Mouse (Mus musculus) kidney, postnatal 4 days (tissue): ENCODE measurements around the gene Tm4sf1.
A peak's percentile ranks its signal among the peaks of the same experiment; 100 is the strongest.

Experiments
- DNase-seq, 2 experiments: peaks; one replicate each; pipeline ENCODE4 v3.0.0; 2021; ENCODE audit warnings: mixed read lengths in 2 of 2

Gene Tm4sf1

DNA sequence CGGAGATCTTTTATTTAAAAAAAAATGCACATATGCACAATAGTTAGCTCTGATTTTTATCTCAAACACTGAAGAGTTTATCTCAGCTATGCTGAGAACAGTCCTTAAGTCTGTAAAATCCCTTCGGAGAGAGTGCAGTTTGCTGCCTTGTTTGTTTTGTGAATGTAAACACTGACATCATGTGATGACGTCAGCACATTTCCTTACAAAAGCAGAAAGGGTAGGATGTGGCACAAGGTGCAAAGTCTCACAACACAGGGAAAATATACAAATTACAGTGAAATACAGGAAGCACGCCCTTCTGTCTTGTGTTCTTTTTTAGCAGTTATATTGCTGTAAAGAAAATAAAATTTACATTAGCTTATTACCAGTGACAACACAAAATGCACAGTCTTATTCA is 14.3 kb downstream of the Tm4sf1 start:
- no peak for DNase-seq

GRCm38 (mm10) chr3:57278225-57278624 is 23.6 kb downstream of the Tm4sf1 start:
- DNase-seq = no peak

GRCm38 (mm10) chr3:57277453-57277852 is 24.3 kb downstream of the Tm4sf1 start:
- DNase-seq = no peak

GRCm38 (mm10) chr3:57276821-57277220 is 25.0 kb downstream of the Tm4sf1 start:
- no peak for DNase-seq

DNA sequence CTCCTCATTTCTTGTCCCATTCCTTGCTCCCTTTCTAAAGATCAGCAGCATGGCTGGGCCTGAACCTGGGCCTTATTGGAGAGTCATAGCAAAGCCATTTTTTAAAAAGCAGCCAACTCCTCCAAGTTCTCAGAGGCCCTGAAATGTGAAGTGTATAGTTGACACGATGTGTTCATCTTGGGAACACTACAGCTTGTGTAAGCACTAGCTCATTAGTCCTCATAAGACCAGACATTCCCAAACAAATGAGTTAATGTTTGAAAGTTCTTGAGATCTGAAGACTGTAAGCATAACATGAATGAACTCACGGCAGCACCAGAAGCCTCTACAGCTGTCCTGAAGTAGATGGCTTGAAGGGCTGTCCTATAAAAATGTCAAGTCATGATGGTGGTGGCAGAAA is 32.8 kb downstream of the Tm4sf1 start:
- DNase-seq = no peak

- DNase-seq = peak; percentile 49 to 58
Measured at GRCm38 (mm10) chr3:57267559-57268173, 34.1 kb downstream of the Tm4sf1 start.

DNA sequence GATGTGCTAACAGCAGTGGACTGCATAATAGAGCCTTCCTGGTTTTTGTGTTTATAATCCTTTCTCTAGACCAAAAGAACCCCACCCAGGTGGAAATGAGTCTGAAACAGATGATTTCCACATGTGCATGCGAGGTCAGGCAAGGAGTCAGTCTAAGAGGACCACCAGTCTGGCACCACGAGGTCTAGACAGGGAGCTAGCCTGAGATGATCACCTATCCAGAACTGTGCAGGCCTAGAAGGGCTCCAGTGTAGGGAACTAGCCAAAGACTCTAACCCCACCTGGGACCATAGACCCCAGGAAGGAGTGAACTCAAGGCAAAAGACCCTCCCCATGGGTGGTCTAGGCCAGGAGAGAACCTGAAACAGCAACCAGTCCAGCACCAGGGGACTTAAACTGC is 48.7 kb downstream of the Tm4sf1 start:
- DNase-seq = no peak

DNA sequence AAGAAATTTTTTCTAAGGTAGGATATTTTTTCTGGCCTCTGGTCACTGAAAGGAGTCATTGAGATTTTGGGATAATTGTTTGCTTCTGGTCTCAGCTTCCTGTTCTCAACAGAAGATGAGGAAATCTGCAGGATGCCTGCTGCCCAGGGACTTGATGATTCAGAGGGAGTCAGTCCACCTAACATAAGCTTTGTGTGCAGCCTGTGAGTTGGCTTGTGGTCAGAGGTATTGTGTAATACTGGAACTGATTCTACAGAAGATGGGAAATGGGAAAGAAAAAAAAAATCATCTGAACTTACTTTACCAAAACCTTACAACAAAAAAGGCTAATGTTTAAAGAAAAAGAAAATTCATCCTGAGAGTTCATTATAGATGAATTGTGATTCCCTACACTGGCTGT is 49.2 kb downstream of the Tm4sf1 start:
- no peak for DNase-seq

GRCm38 (mm10) chr3:57245242-57245641 is 56.5 kb downstream of the Tm4sf1 start:
- no peak for DNase-seq
